ENCODE assay signal across 8 mouse cellular contexts in the genomic region with DNA sequence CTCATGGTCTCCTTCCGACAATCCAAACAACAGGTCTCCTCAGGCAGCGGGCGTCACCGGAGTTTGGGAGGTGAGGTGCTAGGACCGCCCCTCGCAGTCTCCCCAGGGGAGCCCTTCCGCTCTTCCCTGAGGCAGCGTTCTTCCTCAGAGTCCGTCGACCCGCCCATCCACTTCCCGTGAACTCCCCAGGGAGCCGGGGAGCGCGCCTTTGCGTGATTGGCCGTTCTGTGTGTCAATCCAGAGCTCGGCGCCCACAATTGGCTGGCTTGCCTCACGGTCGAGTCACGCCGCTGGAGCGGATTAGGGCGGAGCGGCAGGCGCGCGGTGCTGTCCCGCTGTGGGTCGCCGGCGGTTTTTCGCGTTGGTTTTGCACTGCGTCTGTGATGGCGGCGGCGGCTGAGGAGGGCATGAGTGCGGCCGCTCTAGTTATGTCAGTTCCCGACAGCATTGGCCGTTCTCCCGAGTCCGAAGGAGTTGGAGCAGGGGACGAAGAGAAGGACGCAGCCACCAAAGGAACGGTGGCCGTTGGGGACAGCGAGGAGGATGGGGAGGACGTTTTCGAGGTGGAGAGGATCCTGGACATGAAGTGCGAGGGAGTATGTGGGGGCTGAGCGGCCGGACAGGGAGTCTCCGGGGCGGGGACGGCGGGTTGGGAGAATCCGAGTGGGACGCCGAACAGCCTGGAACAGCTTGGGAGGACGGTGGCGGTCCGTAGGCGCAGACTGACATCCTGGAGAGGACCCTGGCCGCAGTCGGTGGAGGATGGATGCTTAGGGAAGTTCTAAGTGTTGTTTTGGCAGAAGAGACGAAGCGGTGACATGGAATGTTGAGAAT. TPM values are rescaled to one million over a fixed set of nuclear protein-coding genes. Genes with fewer than 3 reads are reported as not detected.
DNase-seq lines count a peak whose midpoint lies in the region; ATAC-seq lines count a peak whose summit lies in the region.

Mphosph8 (plus strand) TSS at position 280 of the 834 bp plus-strand sequence.

- peak within 1 kb of the TSS; percentile 94 for H3K9ac ChIP-seq in heart, embryonic 13.5 days
- H3K9ac ChIP-seq in liver, embryonic 12.5 days = peak within 1 kb of the TSS; percentile 92
- H3K9ac ChIP-seq in stomach, embryonic 15.5 days = peak within 1 kb of the TSS; percentile 67

- H3K4me1 ChIP-seq in brown adipose tissue, adult 24 weeks (ENCODE audit: control insufficient read depth, insufficient read depth, insufficient read length, low read length) = peaks cover 9% of the 10 kb centered on the region; the same call in 1 of the 2 replicates
- H3K4me1 ChIP-seq in heart, embryonic 13.5 days = peaks cover 29% of the 10 kb centered on the region
- H3K4me1 ChIP-seq in liver, embryonic 12.5 days = peaks cover 28% of the 10 kb centered on the region
- H3K4me1 ChIP-seq in stomach, embryonic 15.5 days = peaks cover 9% of the 10 kb centered on the region; the same call in 1 of the 2 replicates

- peak within 1 kb of the TSS; percentile 69 for H3K27ac ChIP-seq in brown adipose tissue, adult 24 weeks (replicated peaks; ENCODE audit: low read depth, low read length)
- H3K27ac ChIP-seq in heart, embryonic 13.5 days (replicated peaks) = peak within 1 kb of the TSS; percentile 96
- H3K27ac ChIP-seq in liver, embryonic 12.5 days = peak within 1 kb of the TSS; percentile 93
- H3K27ac ChIP-seq in stomach, embryonic 15.5 days = peak within 1 kb of the TSS; percentile 88

- H3K4me3 ChIP-seq in brown adipose tissue, adult 24 weeks (ENCODE audit: insufficient read depth, low read depth, low read length) = peak within 1 kb of the TSS; percentile 91
- H3K4me3 ChIP-seq in heart, embryonic 13.5 days = peak within 1 kb of the TSS; percentile 96
- peak within 1 kb of the TSS; percentile 93 for H3K4me3 ChIP-seq in liver, embryonic 12.5 days
- peak within 1 kb of the TSS; percentile 92 for H3K4me3 ChIP-seq in stomach, embryonic 15.5 days (replicated peaks)

- no peaks in the 10 kb centered on the region for H3K27me3 ChIP-seq in heart, embryonic 13.5 days (replicated peaks)
- no peaks in the 10 kb centered on the region for H3K27me3 ChIP-seq in liver, embryonic 12.5 days (replicated peaks)
- no peaks in the 10 kb centered on the region for H3K27me3 ChIP-seq in stomach, embryonic 15.5 days (replicated peaks)

- under 1% methylated on average over 70 of the region's 70 CpGs for WGBS in heart, embryonic 13.5 days
- under 1% methylated on average over 70 of the region's 70 CpGs for WGBS in liver, embryonic 12.5 days (ENCODE audit: insufficient replicate concordance)
- under 1% methylated on average over 70 of the region's 70 CpGs for WGBS in stomach, embryonic 15.5 days

- H3K9me3 ChIP-seq in heart, embryonic 13.5 days = no peaks in the 10 kb centered on the region
- no peaks in the 10 kb centered on the region for H3K9me3 ChIP-seq in liver, embryonic 12.5 days (replicated peaks)
- H3K9me3 ChIP-seq in stomach, embryonic 15.5 days = no peaks in the 10 kb centered on the region

- ATAC-seq in heart, embryonic 13.5 days (ENCODE audit: extremely low read depth, insufficient number of reproducible peaks, low FRiP score, low TSS enrichment) = peak; percentile 100
- peak; percentile 100 for ATAC-seq in liver, embryonic 12.5 days
- peak; percentile 100 for ATAC-seq in stomach, embryonic 15.5 days (ENCODE audit: insufficient read depth, low FRiP score, low read depth)

- peak; percentile 99 for DNase-seq in CD4-positive, CD25-positive, alpha-beta regulatory T cell, adult 2 months (ENCODE audit: low read depth, low spot score)
- peak; percentile 80 for DNase-seq in fat pad, adult 2 months (ENCODE audit: extremely low read depth, low read depth, low spot score)
- peak; percentile 99 for DNase-seq in kidney, postnatal 10 days
- DNase-seq in natural killer cell, adult 2 months (ENCODE audit: low spot score in 2 of 2) = peak; percentile 98

- peaks cover 16% of the 10 kb centered on the region for H3K36me3 ChIP-seq in heart, embryonic 13.5 days
- H3K36me3 ChIP-seq in liver, embryonic 12.5 days = peaks cover 12% of the 10 kb centered on the region
- peaks cover 5% of the 10 kb centered on the region; the same call in 1 of the 2 replicates for H3K36me3 ChIP-seq in stomach, embryonic 15.5 days

- H3K4me2 ChIP-seq in heart, embryonic 13.5 days = peak within 1 kb of the TSS; percentile 87
- H3K4me2 ChIP-seq in liver, embryonic 12.5 days = peak within 1 kb of the TSS; percentile 91
- H3K4me2 ChIP-seq in stomach, embryonic 15.5 days = peak within 1 kb of the TSS; percentile 65

RNA-seq across cellular contexts. Expression of gene Mphosph8, which starts in this region (rescaled TPM):
- 13.6 and 17.0 TPM in 2 replicates for polyA plus RNA-seq in brown adipose tissue, adult 24 weeks (2012; ENCODE audit: insufficient read depth, insufficient read length, missing spikeins)
- polyA plus RNA-seq in heart, embryonic 13.5 days (2015; fragmentation: Nextera tagmentation; extraction: Ambion mirVana) = 25.2 and 25.8 TPM in 2 replicates
- 16.0 and 18.6 TPM in 2 replicates for polyA plus RNA-seq in liver, embryonic 12.5 days (2016; fragmentation: Nextera tagmentation; extraction: Ambion mirVana)
- polyA plus RNA-seq in stomach, embryonic 15.5 days (2015; fragmentation: Nextera tagmentation; extraction: Ambion mirVana) = 29.7 and 30.3 TPM in 2 replicates

Comparison
In these comparisons a context has a peak if more than half of its experiments do, and no peak if none do; other contexts are left out.
1. Peak in every context shown above with its lines: DNase-seq, ATAC-seq, H3K4me3 ChIP-seq and H3K27ac ChIP-seq.